Mouse (Mus musculus) CD4-positive naive resting alpha-beta T cell, adult 57 days (primary cell): Measurements from ENCODE around the gene Tyk2. TPM values are rescaled to one million over a fixed set of nuclear protein-coding genes. Genes with fewer than 3 reads are reported as not detected.

Experiments
- total RNA-seq: library from RNA; stranded (reverse); gene quantifications from one replicate; pipeline ENCODE4 v1.2.4, GENCODE M21; 2023

The Tyk2 gene
- 50.3 TPM for total RNA-seq

GRCm38 (mm10) chr9:21131059-21131956 lies at the start of gene Tyk2:
Gene Tyk2, minus strand, starts transcription at chr9:21131243.

GRCm38 (mm10) chr9:21165041-21165951 lies 34.3 kb upstream of the Tyk2 start, which contains the start of gene Pde4a:
Gene Pde4a, plus strand, starts transcription at chr9:21165714.

GRCm38 (mm10) chr9:21149654-21150419 lies 18.8 kb upstream of the Tyk2 start, which contains the start of gene Cdc37:
Gene Cdc37, minus strand, starts transcription at chr9:21149982.

GRCm38 (mm10) chr9:21091707-21092320 lies 39.2 kb downstream of the Tyk2 start, which contains the start of the genes Gm38431 and Raver1:
Gene Gm38431, minus strand, starts transcription at chr9:21091997.
Gene Raver1, minus strand, starts transcription at chr9:21092008.

GRCm38 (mm10) chr9:21073044-21073840 lies 57.8 kb downstream of the Tyk2 start, which contains the start of the genes Gm49373 and Fdx1l:
Gene Gm49373, minus strand, starts transcription at chr9:21073096.
Gene Fdx1l, minus strand, starts transcription at chr9:21073614.

GRCm38 (mm10) chr9:21067006-21067684 lies 63.9 kb downstream of the Tyk2 start, which contains the start of gene Zglp1:
Gene Zglp1, minus strand, starts transcription at chr9:21067093.

Other genes with a start within 250 kb of the Tyk2 start
- gene Ppan, start 243.1 kb downstream of the Tyk2 start, total RNA-seq, result 87.1 TPM
- gene Eif3g, start 232.6 kb downstream of the Tyk2 start, total RNA-seq, result 188 TPM
- 82.3 TPM for gene Dnmt1, start 171.4 kb downstream of the Tyk2 start, total RNA-seq
- 4.7 TPM for gene S1pr2, start 154.5 kb downstream of the Tyk2 start, total RNA-seq
- gene Mrpl4, start 128.5 kb downstream of the Tyk2 start, total RNA-seq, result 53.2 TPM
- gene Icam1, start 115.3 kb downstream of the Tyk2 start, total RNA-seq, result 19.5 TPM
- not detected for gene Icam4, start 101.9 kb downstream of the Tyk2 start, total RNA-seq
- gene Icam5, start 99.2 kb downstream of the Tyk2 start, total RNA-seq, result 0.18 TPM
- gene Zglp1, start 64.2 kb downstream of the Tyk2 start, total RNA-seq, result not detected
- 0.83 TPM for gene Gm49373, start 58.1 kb downstream of the Tyk2 start, total RNA-seq
- 27.6 TPM for gene Fdx1l, start 57.6 kb downstream of the Tyk2 start, total RNA-seq
- 9.4 TPM for gene Gm38431, start 39.2 kb downstream of the Tyk2 start, total RNA-seq
- 112 TPM for gene Raver1, start 39.2 kb downstream of the Tyk2 start, total RNA-seq
- 131 TPM for gene Cdc37, start 18.7 kb upstream of the Tyk2 start, total RNA-seq
- gene Pde4a, start 34.5 kb upstream of the Tyk2 start, total RNA-seq, result 1.6 TPM
- gene Keap1, start 108.1 kb upstream of the Tyk2 start, total RNA-seq, result 37.3 TPM
- gene S1pr5, start 117.2 kb upstream of the Tyk2 start, total RNA-seq, result 0.44 TPM
- gene Atg4d, start 134.1 kb upstream of the Tyk2 start, total RNA-seq, result 51.6 TPM
- gene Kri1, start 156.7 kb upstream of the Tyk2 start, total RNA-seq, result 172 TPM
- gene Cdkn2d, start 160.2 kb upstream of the Tyk2 start, total RNA-seq, result 47.6 TPM
- 4.0 TPM for gene Ap1m2, start 181.1 kb upstream of the Tyk2 start, total RNA-seq
- gene Slc44a2, start 189.5 kb upstream of the Tyk2 start, total RNA-seq, result 379 TPM
- 116 TPM for gene Ilf3, start 236.6 kb upstream of the Tyk2 start, total RNA-seq